Mouse (Mus musculus) layer of hippocampus, adult 18-20 months (tissue): ENCODE data around the gene Cd200. TPM values are rescaled to one million over a fixed set of nuclear protein-coding genes. Genes with fewer than 3 reads are reported as not detected.
A peak's percentile ranks its signal among the peaks of the same experiment; 100 is the strongest.

Experiments
- DNase-seq, 2 experiments: peaks; one replicate each; pipeline ENCODE4 v3.0.0; 2022; ENCODE audit warnings: low spot score in 2 of 2
- total RNA-seq, 2 experiments: library from RNA; stranded (reverse); gene quantifications; 2 replicates each; pipeline ENCODE4 v1.2.3; 2021

Gene Cd200
- total RNA-seq, 2 experiments from 2014 or later: 64.6 to 76.8 TPM

DNA sequence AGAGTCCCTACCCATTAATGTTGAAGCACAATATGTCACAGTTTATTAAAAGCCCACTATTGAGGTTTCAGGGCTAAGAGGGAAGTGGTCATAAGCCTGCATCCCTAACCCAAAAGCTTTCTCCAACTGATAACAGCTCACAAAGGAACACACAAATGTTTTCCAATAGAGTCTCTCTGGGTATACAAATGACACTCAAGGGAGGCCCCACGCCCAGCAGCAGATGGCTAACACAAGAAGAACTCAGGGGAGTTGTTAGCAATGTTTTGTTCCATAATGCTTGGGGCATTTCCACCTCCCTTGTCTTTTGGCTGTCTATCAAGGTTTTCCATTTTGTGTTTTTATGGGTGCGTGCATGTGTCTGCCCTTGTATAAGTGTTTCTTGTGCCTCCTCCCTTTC, 64.0 kb downstream of the Cd200 start:
- DNase-seq: no peak

- no peak for DNase-seq
These were observed 72.4 kb downstream of the Cd200 start for GRCm38 (mm10) chr16:45336478-45336877.

DNA sequence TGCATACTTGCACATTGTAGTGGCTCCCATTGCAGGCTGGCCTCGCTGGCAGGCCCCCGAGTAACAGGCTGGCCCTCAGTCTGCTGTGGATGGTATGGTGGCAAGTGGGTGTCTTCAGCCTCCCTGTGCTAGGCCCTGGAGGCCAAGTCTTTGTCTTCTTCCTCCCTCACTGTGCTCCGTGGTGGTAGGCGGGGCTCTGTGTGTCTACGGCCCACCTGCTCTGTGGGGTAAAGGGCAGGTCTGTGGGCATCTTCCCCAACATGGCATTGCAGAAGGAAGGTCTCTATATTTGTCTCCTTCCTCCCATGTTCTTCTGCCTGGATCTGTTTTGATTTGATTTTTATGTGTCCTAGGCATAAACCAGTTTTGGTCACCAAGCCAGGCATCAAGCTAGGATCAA, 74.0 kb downstream of the Cd200 start:
- no peak for DNase-seq

- DNase-seq: no peak
These were observed 74.5 kb downstream of the Cd200 start for GRCm38 (mm10) chr16:45334376-45334765.

- DNase-seq: no peak
These were observed 75.0 kb downstream of the Cd200 start for GRCm38 (mm10) chr16:45333678-45334375.

GRCm38 (mm10) chr16:45332591-45332990, 76.3 kb downstream of the Cd200 start:
- DNase-seq: peak in 1 of 2 experiments; percentile 11

Other genes with a start within 250 kb of the Cd200 start
- gene Btla, start 184.7 kb downstream of the Cd200 start, total RNA-seq: under 1 TPM; 0.28 to 0.35 TPM
- gene Gm609, start 83.9 kb upstream of the Cd200 start, total RNA-seq: under 1 TPM; 0.15 to 0.28 TPM
- gene Gm17783, start 123.0 kb upstream of the Cd200 start, total RNA-seq: not detected
- not detected for gene Slc9c1, start 126.3 kb upstream of the Cd200 start, total RNA-seq
- gene Gcsam, start 201.3 kb upstream of the Cd200 start, total RNA-seq: not detected
- under 1 TPM; 0.25 to 0.30 TPM for gene BC016579, start 245.0 kb upstream of the Cd200 start, total RNA-seq